Mouse (Mus musculus) erythroblast, embryonic 14.5 days (primary cell): ENCODE measurements around the gene C1ql4.

ENCODE experiments used
- GATA1 ChIP-seq: IDR thresholded peaks from 2 replicates; pipeline ENCODE4 v1.6.1; 2012; ENCODE audit warnings: low read length, inconsistent platforms, mixed read lengths
- TAL1 ChIP-seq: IDR thresholded peaks from 3 replicates; pipeline ENCODE4 v1.6.1; 2012; ENCODE audit warnings: low read length, inconsistent platforms, mixed read lengths

GRCm38 (mm10) chr15:99065557-99066165 is 22.0 kb downstream of the C1ql4 start:
- no peak for TF ChIP-seq TAL1
- TF ChIP-seq GATA1, result no peak
